Comparison of ENCODE assay signal across 8 mouse cellular contexts in genomic region chr13:57908266-57908582, GRCm38 (mm10). TPM values are rescaled to one million over a fixed set of nuclear protein-coding genes. Genes with fewer than 3 reads are reported as not detected.
DNase-seq lines count a peak whose midpoint lies in the region; ATAC-seq and TF ChIP-seq lines count a peak whose summit lies in the region.

TSS of gene Spock1 (minus strand) at chr13:57908332.

- CTCF ChIA-PET in Patski (lab: Charles Lee) = no interaction called here

- 0 out of 2 replicates have a peak, but pooled peaks cover 7% of the 10 kb centered on the region for H3K9me3 ChIP-seq in liver, postnatal 0 days (ENCODE audit: low read length)

- ATAC-seq in Patski = no peak
- no peak for ATAC-seq in liver, postnatal 0 days

- H3K4me2 ChIP-seq in liver, postnatal 0 days (ENCODE audit: low read depth, low read length) = peak within 1 kb of the TSS; percentile 38; the same call in 1 of the 2 replicates

- peaks cover 11% of the 10 kb centered on the region; the same call in 1 of the 2 replicates for H3K4me1 ChIP-seq in cerebellum, adult 2 months (ENCODE audit: control insufficient read depth, insufficient read depth, low read length)
- peaks cover 3% of the 10 kb centered on the region; the same call in 1 of the 2 replicates for H3K4me1 ChIP-seq in liver, postnatal 0 days (ENCODE audit: insufficient read depth)

- WGBS in cerebellum, adult 2 months = under 1% methylated on average over 32 of the region's 32 CpGs
- 1% methylated on average over 23 of the region's 32 CpGs for WGBS in liver, postnatal 0 days (ENCODE audit: insufficient replicate concordance)

- TF ChIP-seq EP300 in liver, postnatal 0 days (IDR thresholded peaks at IDR 0.05; ENCODE audit: low read depth) = no peak

- H3K27me3 ChIP-seq in Patski = no peaks in the 10 kb centered on the region
- no peaks in the 10 kb centered on the region for H3K27me3 ChIP-seq in cerebellum, adult 2 months (ENCODE audit: control insufficient read depth, insufficient read depth, low read length)
- peaks cover 21% of the 10 kb centered on the region for H3K27me3 ChIP-seq in liver, postnatal 0 days (ENCODE audit: insufficient read depth, low read length)

- in situ Hi-C loops in Patski (cut with MboI; ENCODE audit: low pct_unique_long_range_greater_than_20kb) = no loop called here

- peak; percentile 54 for TF ChIP-seq CTCF in Patski (IDR thresholded peaks at IDR 0.05)
- peak; percentile 86 for TF ChIP-seq CTCF in cerebellum, adult 2 months (IDR thresholded peaks at IDR 0.05; ENCODE audit: borderline replicate concordance, insufficient read depth, low read depth, low read length)
- peak; percentile 97 for TF ChIP-seq CTCF in layer of hippocampus, adult 2 months (conservative IDR thresholded peaks at IDR 0.05)
- peak; percentile 83 for TF ChIP-seq CTCF in liver, postnatal 0 days (IDR thresholded peaks at IDR 0.05; ENCODE audit: low read depth)

- peak within 1 kb of the TSS; percentile 99 for H3K4me3 ChIP-seq in cerebellum, adult 2 months (replicated peaks; ENCODE audit: insufficient read depth, low read depth, low read length)
- H3K4me3 ChIP-seq in layer of hippocampus, adult 2 months = peak within 1 kb of the TSS; percentile 54
- peak within 1 kb of the TSS; percentile 17; the same call in 1 of the 2 replicates for H3K4me3 ChIP-seq in liver, postnatal 0 days (ENCODE audit: low read depth, low read length)

- peak; percentile 57 for TF ChIP-seq POLR2A in cerebellum, adult 2 months (IDR thresholded peaks at IDR 0.05; ENCODE audit: borderline replicate concordance, insufficient read depth, low read length)

- H3K27ac ChIP-seq in cerebellum, adult 2 months (ENCODE audit: insufficient read depth, low read length) = peak within 1 kb of the TSS; percentile 70
- peak within 1 kb of the TSS; percentile 79 for H3K27ac ChIP-seq in layer of hippocampus, adult 2 months
- no peak within 1 kb of the TSS for H3K27ac ChIP-seq in liver, postnatal 0 days (ENCODE audit: low read depth)

- no peak within 1 kb of the TSS for H3K9ac ChIP-seq in liver, postnatal 0 days (replicated peaks)

- DNase-seq in Patski (ENCODE audit: low read depth, low spot score) = no peak
- DNase-seq in cerebellum, adult 2 months = peak; percentile 94 to 98
- peak; percentile 85 for DNase-seq in forelimb bud, embryonic 11.5 days (ENCODE audit: low read depth, low spot score)
- DNase-seq in heart, postnatal 4 days = peak; percentile 92
- peak; percentile 88 to 97 for DNase-seq in layer of hippocampus, adult 2 months (ENCODE audit: low spot score in 2 of 2)
- DNase-seq in liver, postnatal 0 days = peak; percentile 79
- peak; percentile 52 for DNase-seq in ovary, adult 18-20 months (ENCODE audit: low spot score)
- peak; percentile 60 for DNase-seq in thymus, postnatal 25 days

- no peaks in the 10 kb centered on the region for H3K36me3 ChIP-seq in liver, postnatal 0 days (replicated peaks; ENCODE audit: insufficient read depth, low read length)

- POLR2A ChIA-PET in Patski (lab: Charles Lee) = no interaction called here

RNA-seq across cellular contexts. Expression of gene Spock1, which starts in this region (rescaled TPM):
- not detected for polyA plus RNA-seq in Patski (2021)
- polyA plus RNA-seq in cerebellum, adult 2 months (2012; rRNA removed) = 144 and 147 TPM in 2 replicates
- total RNA-seq in heart, postnatal 4 days (2021) = 1 to 10 TPM; 1.5 to 1.8 TPM
- total RNA-seq in layer of hippocampus, adult 2 months (2021) = 100 to 1,000 TPM; 179 to 213 TPM
- not detected in 2 replicates for polyA plus RNA-seq in liver, postnatal 0 days (2015; fragmentation: Nextera tagmentation; extraction: Ambion mirVana)

Comparison
In these comparisons a context has a peak if more than half of its experiments do, and no peak if none do; other contexts are left out.
1. RNA of gene Spock1 (total RNA-seq): 179 to 213 TPM in layer of hippocampus, adult 2 months; 1.5 to 1.8 TPM in heart, postnatal 4 days; every median in the first group is over 10 times any median in the second.
2. RNA of gene Spock1 (polyA plus RNA-seq): 144 to 147 TPM in cerebellum, adult 2 months; not detected in liver, postnatal 0 days and not detected in Patski (single experiment); every median in the first group is over 100 times any median in the second.
3. Peak in DNase-seq, H3K4me3 ChIP-seq and H3K4me2 ChIP-seq in liver, postnatal 0 days; RNA of the gene not detected or under 1 TPM.
4. H3K4me3 ChIP-seq: peak in every context shown above with its lines; median percentile 99 in cerebellum, adult 2 months; 54 in layer of hippocampus, adult 2 months; 17 in liver, postnatal 0 days.
5. Peak in every context shown above with its lines, with median percentiles within 50 percentile points of each other: CTCF ChIP-seq.